ENCODE assay signal across 12 mouse cellular contexts in genomic region chr1:118901868-118902586, GRCm38 (mm10).
A peak's percentile ranks its signal among the peaks of the same experiment; 100 is the strongest.
DNase-seq lines count a peak whose midpoint lies in the region; ATAC-seq and TF ChIP-seq lines count a peak whose summit lies in the region.
"Had no signal": no experiment of that assay in that cellular context is flagged by ENCODE, and none has a peak within 500 bp of the region (broad histone marks: within the 10 kb centered on the region; RNA-seq: fewer than 3 reads in every experiment).

No protein-coding gene starts in this region.

- peaks cover 26% of the 10 kb centered on the region for H3K4me1 ChIP-seq in hindbrain, embryonic 12.5 days
- H3K4me1 ChIP-seq in hindbrain, embryonic 11.5 days (replicated peaks; ENCODE audit: control insufficient read depth, insufficient read depth, low read length): peaks cover 4% of the 10 kb centered on the region
- peaks cover 47% of the 10 kb centered on the region for H3K4me1 ChIP-seq in embryonic facial prominence, embryonic 10.5 days
- H3K4me1 ChIP-seq in limb, embryonic 14.5 days (ENCODE audit: control insufficient read depth, insufficient read depth, low read length): peaks cover 50% of the 10 kb centered on the region
- H3K4me1 ChIP-seq: megakaryocyte, embryonic 14.5 days had no signal

- no peak for DNase-seq in hindbrain, embryonic 11.5 days (ENCODE audit: low spot score)
- peak; percentile 13 for DNase-seq in adrenal gland, postnatal 25 days
- DNase-seq in embryonic facial prominence, embryonic 10.5 days (ENCODE audit: low spot score): no peak
- DNase-seq in limb, embryonic 14.5 days (ENCODE audit: low spot score): peak; percentile 25
- no peak for DNase-seq in urinary bladder, postnatal 25 days (ENCODE audit: low spot score)
- DNase-seq in cerebellum, adult 8-10 months: no peak
- no peak for DNase-seq in Muller cell, postnatal 12 days (ENCODE audit: inconsistent ontology term)
- DNase-seq: heart, postnatal 10 days; right cerebral cortex, postnatal 4 days had no signal

- no peak for ATAC-seq in hindbrain, embryonic 12.5 days (ENCODE audit: low FRiP score)
- ATAC-seq in hindbrain, embryonic 11.5 days (ENCODE audit: low FRiP score): no peak
- ATAC-seq in limb, embryonic 14.5 days (ENCODE audit: low FRiP score, low read depth): peak; percentile 48; the same call in 1 of the 2 replicates

- 49% methylated on average over 8 of the region's 8 CpGs for WGBS in hindbrain, embryonic 12.5 days
- 47% methylated on average over 7 of the region's 8 CpGs for WGBS in hindbrain, embryonic 11.5 days
- 28% methylated on average over 8 of the region's 8 CpGs for WGBS in embryonic facial prominence, embryonic 10.5 days
- WGBS in limb, embryonic 14.5 days: 14% methylated on average over 7 of the region's 8 CpGs

- no peaks in the 10 kb centered on the region for H3K27me3 ChIP-seq in hindbrain, embryonic 12.5 days
- H3K27me3 ChIP-seq in hindbrain, embryonic 11.5 days (ENCODE audit: control insufficient read depth, insufficient read depth, low read length): no peaks in the 10 kb centered on the region
- no peaks in the 10 kb centered on the region for H3K27me3 ChIP-seq in embryonic facial prominence, embryonic 10.5 days (replicated peaks; ENCODE audit: low read depth, poor library complexity, severe bottlenecking)
- H3K27me3 ChIP-seq in limb, embryonic 14.5 days (ENCODE audit: control insufficient read depth, insufficient read depth, low read length): no peaks in the 10 kb centered on the region
- H3K27me3 ChIP-seq: megakaryocyte, embryonic 14.5 days had no signal

- H3K9ac ChIP-seq in hindbrain, embryonic 12.5 days: no peak overlapping the region
- H3K9ac ChIP-seq in hindbrain, embryonic 11.5 days (ENCODE audit: low read depth, low read length): no peak overlapping the region
- H3K9ac ChIP-seq in limb, embryonic 14.5 days (ENCODE audit: low read depth, low read length, severe bottlenecking): 0 out of 2 replicates have a peak overlapping the region, but pooled peaks have one; percentile 26

- no peak overlapping the region for H3K4me2 ChIP-seq in hindbrain, embryonic 12.5 days (replicated peaks)
- H3K4me2 ChIP-seq in hindbrain, embryonic 11.5 days (replicated peaks; ENCODE audit: low read depth, low read length): no peak overlapping the region
- H3K4me2 ChIP-seq in limb, embryonic 14.5 days (replicated peaks; ENCODE audit: low read depth, low read length, severe bottlenecking): no peak overlapping the region

- no peak overlapping the region for H3K4me3 ChIP-seq in hindbrain, embryonic 12.5 days
- no peak overlapping the region for H3K4me3 ChIP-seq in hindbrain, embryonic 11.5 days (ENCODE audit: low read depth, low read length)
- H3K4me3 ChIP-seq in embryonic facial prominence, embryonic 10.5 days: no peak overlapping the region
- no peak overlapping the region for H3K4me3 ChIP-seq in limb, embryonic 14.5 days (replicated peaks; ENCODE audit: low read length)
- H3K4me3 ChIP-seq: left cerebral cortex, adult 2 months; megakaryocyte, embryonic 14.5 days had no signal

- 0 out of 2 replicates have a peak overlapping the region, but pooled peaks have one; percentile 1 for H3K27ac ChIP-seq in hindbrain, embryonic 12.5 days
- H3K27ac ChIP-seq in hindbrain, embryonic 11.5 days (ENCODE audit: low read depth, low read length): no peak overlapping the region
- peak overlapping the region; percentile 65; the same call in 1 of the 2 replicates for H3K27ac ChIP-seq in embryonic facial prominence, embryonic 10.5 days (replicated peaks)
- peak overlapping the region; percentile 55; the same call in 1 of the 2 replicates for H3K27ac ChIP-seq in limb, embryonic 14.5 days (replicated peaks; ENCODE audit: low read depth, low read length)
- H3K27ac ChIP-seq: left cerebral cortex, adult 2 months had no signal

- no peaks in the 10 kb centered on the region for H3K36me3 ChIP-seq in hindbrain, embryonic 12.5 days
- H3K36me3 ChIP-seq in hindbrain, embryonic 11.5 days (ENCODE audit: control insufficient read depth, insufficient read depth, low read length): no peaks in the 10 kb centered on the region
- peaks cover 11% of the 10 kb centered on the region; the same call in 1 of the 2 replicates for H3K36me3 ChIP-seq in embryonic facial prominence, embryonic 10.5 days (replicated peaks)
- 0 out of 2 replicates have a peak, but pooled peaks cover 3% of the 10 kb centered on the region for H3K36me3 ChIP-seq in limb, embryonic 14.5 days (ENCODE audit: control insufficient read depth, insufficient read depth, low read length)

- H3K9me3 ChIP-seq in hindbrain, embryonic 12.5 days (replicated peaks): no peaks in the 10 kb centered on the region
- H3K9me3 ChIP-seq in hindbrain, embryonic 11.5 days (ENCODE audit: control insufficient read depth, low read length): no peaks in the 10 kb centered on the region
- no peaks in the 10 kb centered on the region for H3K9me3 ChIP-seq in embryonic facial prominence, embryonic 10.5 days
- no peaks in the 10 kb centered on the region for H3K9me3 ChIP-seq in limb, embryonic 14.5 days (ENCODE audit: control insufficient read depth, low read length)

- TF ChIP-seq POLR2A in limb, embryonic 14.5 days (IDR thresholded peaks at IDR 0.05; ENCODE audit: borderline replicate concordance, extremely low read depth, insufficient read depth, insufficient read length): no peak

Comparison
In these comparisons a context has a peak if more than half of its experiments do, and no peak if none do; other contexts are left out.
1. DNase-seq: peak in adrenal gland, postnatal 25 days (single experiment) and limb, embryonic 14.5 days (single experiment); none in hindbrain, embryonic 11.5 days (single experiment), embryonic facial prominence, embryonic 10.5 days (single experiment), urinary bladder, postnatal 25 days (single experiment), cerebellum, adult 8-10 months (single experiment) and Muller cell, postnatal 12 days (single experiment).